Mouse (Mus musculus) kidney, embryonic 16.5 days (tissue): ENCODE results near the gene Rgs21. TPM values are rescaled to one million over a fixed set of nuclear protein-coding genes. Genes with fewer than 3 reads are reported as not detected.

ENCODE experiments used
- ATAC-seq: fragments of 200-750 bp; cut with Nextera tagmentation; 2 replicates; pipeline ENCODE4 v1.8.0; 2017; ENCODE audit warnings: moderate TSS enrichment; ENCODE audit not compliant: low FRiP score, low TSS enrichment
- H3K27ac ChIP-seq: fragments of 300-500 bp; sonication (generic); 2 replicates; pipeline ENCODE4 v1.5.1; 2014; ENCODE audit warnings: low read length
- H3K27me3 ChIP-seq: fragments of 300-500 bp; sonication (generic); 2 replicates; pipeline ENCODE4 v1.6.1; 2014; ENCODE audit warnings: low read length, control low read depth, mixed read lengths; ENCODE audit not compliant: insufficient read depth
- H3K36me3 ChIP-seq: fragments of 300-500 bp; sonication (generic); 2 replicates; pipeline ENCODE4 v1.6.1; 2014; ENCODE audit warnings: low read length, control low read depth, mixed read lengths; ENCODE audit not compliant: insufficient read depth
- H3K4me1 ChIP-seq: fragments of 300-500 bp; sonication (generic); 2 replicates; pipeline ENCODE4 v1.6.1; 2014; ENCODE audit warnings: low read length, control low read depth, mixed read lengths; ENCODE audit not compliant: insufficient read depth
- H3K4me2 ChIP-seq: fragments of 300-500 bp; sonication (generic); replicated peaks from 2 replicates; pipeline ENCODE4 v1.6.1; 2014; ENCODE audit warnings: low read depth, low read length
- H3K4me3 ChIP-seq: fragments of 300-500 bp; sonication (generic); 2 replicates; pipeline ENCODE4 v1.5.1; 2014; ENCODE audit warnings: mild to moderate bottlenecking, low read length
- H3K9ac ChIP-seq: fragments of 300-500 bp; sonication (generic); replicated peaks from 2 replicates; pipeline ENCODE4 v1.6.1; 2014; ENCODE audit warnings: low read length
- H3K9me3 ChIP-seq: fragments of 300-500 bp; sonication (generic); 2 replicates; pipeline ENCODE4 v1.6.1; 2016; ENCODE audit warnings: low read length, control low read depth
- WGBS: fragments of 180-500 bp; shearing (Covaris S2); extraction: QIAGEN DNeasy Blood & Tissue Kit; methylation state at CpG from one replicate; pipeline ENCODE4 v1.1.7; 2014; 5-methylcytosine and 5-hydroxymethylcytosine counted together
- polyA plus RNA-seq: library from polyadenylated mRNA; unstranded; fragments of >200 nt; fragmentation: Nextera tagmentation; extraction: Ambion mirVana; gene quantifications from 2 replicates; pipeline ENCODE4 v1.2.1, GENCODE M21; 2015

The Rgs21 gene
- polyA plus RNA-seq, result not detected in 2 replicates

DNA sequence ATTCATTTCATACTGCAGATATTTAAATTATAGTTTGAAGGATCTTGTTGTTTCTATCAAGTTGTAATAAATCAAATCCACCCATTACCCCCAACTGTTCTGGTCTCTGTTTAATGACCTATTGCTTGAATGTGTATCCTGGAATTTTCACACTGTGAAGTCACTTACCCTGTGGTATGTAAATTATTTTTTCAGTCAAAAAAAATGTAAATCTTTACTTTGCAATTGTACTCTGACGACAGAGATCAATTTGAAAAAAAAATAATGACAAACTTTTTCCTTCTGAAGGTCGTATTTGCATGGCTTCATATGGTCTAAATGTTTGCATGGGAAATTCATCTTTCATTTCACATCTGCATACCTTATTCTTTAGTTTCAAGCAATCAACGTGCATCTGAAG is at the start of gene Rgs21:
Gene Rgs21, minus strand, starts transcription at position 101 of the 400 bp plus-strand sequence.
- Histone ChIP-seq H3K27me3 (no peaks in the 10 kb centered on the region), H3K4me3 (no peak within 1 kb of the TSS), H3K4me1 (no peaks in the 10 kb centered on the region), H3K27ac (no peak within 1 kb of the TSS), H3K36me3 (no peaks in the 10 kb centered on the region), H3K4me2 (no peak within 1 kb of the TSS), H3K9ac (no peak within 1 kb of the TSS), H3K9me3 (no peaks in the 10 kb centered on the region)
- ATAC-seq, result no peak
- WGBS, result 67% methylated on average over 3 of the region's 3 CpGs

DNA sequence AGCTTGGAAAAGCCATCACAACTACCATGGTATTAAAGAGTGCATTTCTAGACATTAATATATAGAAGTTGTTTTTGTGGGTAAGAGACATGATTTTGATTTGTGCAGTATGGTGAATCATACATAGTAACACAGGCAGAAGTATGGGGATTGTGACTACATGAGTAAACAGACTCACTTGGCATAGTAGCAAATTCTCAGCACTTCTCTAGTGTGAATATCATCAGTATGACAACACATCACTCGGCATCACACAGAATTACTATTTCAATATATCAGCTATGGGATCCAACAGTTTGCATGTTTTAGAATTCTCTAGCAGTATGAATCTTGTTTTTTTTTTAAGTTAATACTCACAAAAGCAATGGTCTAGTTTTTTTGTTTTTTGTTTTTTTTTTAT is 36.6 kb upstream of the Rgs21 start:
- Histone ChIP-seq H3K4me3 (no peak overlapping the region), H3K9me3 (no peaks in the 10 kb centered on the region), H3K27ac (no peak overlapping the region), H3K4me2 (no peak overlapping the region), H3K27me3 (no peaks in the 10 kb centered on the region), H3K9ac (no peak overlapping the region), H3K36me3 (no peaks in the 10 kb centered on the region), H3K4me1 (no peaks in the 10 kb centered on the region)
- no peak for ATAC-seq
- 92% methylated on average over 1 of the region's 1 CpGs for WGBS

DNA sequence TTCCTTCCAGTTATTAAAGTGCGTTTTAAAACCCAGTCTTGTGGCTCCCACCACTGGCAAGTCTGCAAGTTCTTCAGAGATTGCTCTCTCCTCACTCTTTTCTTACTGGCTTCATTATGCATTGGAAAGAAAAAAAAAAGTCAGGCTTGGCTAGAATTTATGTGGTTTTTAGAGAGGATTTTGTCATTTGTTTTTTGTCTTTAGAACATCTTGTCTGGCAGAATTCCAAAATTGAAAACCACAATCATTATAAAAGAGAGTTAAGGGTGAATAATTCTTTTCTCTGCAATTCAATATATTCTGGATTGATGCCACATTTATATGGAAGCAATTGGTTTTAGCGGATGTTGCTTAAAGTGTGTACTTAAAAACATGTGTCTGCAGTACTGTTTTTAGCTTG is 35.5 kb upstream of the Rgs21 start:
- Histone ChIP-seq H3K36me3 (no peaks in the 10 kb centered on the region), H3K4me2 (no peak overlapping the region), H3K9ac (no peak overlapping the region), H3K9me3 (no peaks in the 10 kb centered on the region), H3K27ac (no peak overlapping the region), H3K27me3 (no peaks in the 10 kb centered on the region), H3K4me3 (no peak overlapping the region), H3K4me1 (no peaks in the 10 kb centered on the region)
- ATAC-seq, result no peak
- 79% methylated on average over 2 of the region's 2 CpGs for WGBS

DNA sequence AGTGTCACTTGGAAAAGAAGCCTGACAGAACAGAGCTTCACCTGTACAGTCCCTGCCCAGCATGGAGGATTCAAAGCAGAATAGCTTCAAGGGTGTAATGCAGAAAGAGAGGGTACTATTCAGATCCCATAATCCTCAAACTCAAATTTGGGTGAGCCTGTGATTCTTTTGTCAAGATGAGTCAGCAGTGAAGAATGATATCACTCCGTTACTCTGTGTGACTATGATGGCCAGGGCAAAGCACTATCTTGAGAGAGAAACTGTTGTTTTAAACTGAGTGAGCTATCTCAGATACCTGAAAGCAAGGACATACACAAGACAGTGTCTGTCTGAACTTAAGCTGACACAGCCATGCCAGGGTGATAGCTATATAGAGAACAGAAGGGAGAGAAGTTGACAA is 11.9 kb upstream of the Rgs21 start:
- H3K4me3 ChIP-seq, result no peak overlapping the region
- H3K4me2 ChIP-seq, result no peak overlapping the region
- WGBS, result 87% methylated on average over 1 of the region's 1 CpGs
- no peak for ATAC-seq
- no peak overlapping the region for H3K9ac ChIP-seq
- H3K36me3 ChIP-seq, result no peaks in the 10 kb centered on the region
- H3K9me3 ChIP-seq, result no peaks in the 10 kb centered on the region
- H3K27me3 ChIP-seq, result no peaks in the 10 kb centered on the region
- H3K4me1 ChIP-seq, result no peaks in the 10 kb centered on the region
- H3K27ac ChIP-seq, result no peak overlapping the region

DNA sequence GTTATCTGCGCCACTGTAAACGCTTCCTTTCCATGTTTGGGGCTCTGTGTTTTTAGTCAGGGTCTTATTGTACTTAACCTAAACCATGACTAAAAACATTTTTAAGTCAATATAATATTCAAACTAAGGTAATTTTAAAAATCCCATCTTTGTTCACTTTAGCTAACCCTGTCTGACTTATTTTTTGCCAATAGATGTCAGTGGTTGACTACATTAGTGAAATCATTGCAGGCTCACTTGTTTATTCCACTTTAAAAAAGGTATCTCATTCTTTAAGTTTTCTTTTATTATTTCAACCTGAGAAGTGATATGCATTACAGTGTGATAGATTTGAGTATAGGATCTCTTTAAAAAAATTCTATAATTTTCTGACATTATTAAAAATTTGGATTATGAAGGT is 5.5 kb upstream of the Rgs21 start:
- Histone ChIP-seq H3K4me1 (no peaks in the 10 kb centered on the region), H3K4me2 (no peak overlapping the region), H3K27ac (no peak overlapping the region), H3K27me3 (no peaks in the 10 kb centered on the region), H3K9ac (no peak overlapping the region), H3K9me3 (no peaks in the 10 kb centered on the region), H3K4me3 (no peak overlapping the region), H3K36me3 (no peaks in the 10 kb centered on the region)
- ATAC-seq, result no peak
- 88% methylated on average over 2 of the region's 2 CpGs for WGBS

DNA sequence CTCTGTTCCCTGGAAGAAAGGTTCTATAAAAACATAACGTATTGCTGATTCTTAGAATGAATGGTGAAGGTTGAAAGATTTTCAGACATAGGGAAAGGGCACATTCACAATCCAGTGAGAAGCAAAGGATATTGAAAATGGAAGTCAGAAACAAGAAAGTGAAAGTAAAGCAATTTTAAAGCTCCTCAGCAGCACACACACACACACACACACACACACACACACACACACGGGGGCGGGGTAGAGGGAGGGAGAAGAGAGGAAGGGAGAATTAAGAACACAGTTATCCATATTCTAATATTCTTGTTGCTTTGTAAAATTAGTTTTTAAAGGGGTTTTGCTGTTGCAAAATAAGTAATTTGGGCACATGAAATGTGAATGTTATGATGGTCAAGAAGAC is 2.4 kb upstream of the Rgs21 start:
- no peaks in the 10 kb centered on the region for H3K9me3 ChIP-seq

DNA sequence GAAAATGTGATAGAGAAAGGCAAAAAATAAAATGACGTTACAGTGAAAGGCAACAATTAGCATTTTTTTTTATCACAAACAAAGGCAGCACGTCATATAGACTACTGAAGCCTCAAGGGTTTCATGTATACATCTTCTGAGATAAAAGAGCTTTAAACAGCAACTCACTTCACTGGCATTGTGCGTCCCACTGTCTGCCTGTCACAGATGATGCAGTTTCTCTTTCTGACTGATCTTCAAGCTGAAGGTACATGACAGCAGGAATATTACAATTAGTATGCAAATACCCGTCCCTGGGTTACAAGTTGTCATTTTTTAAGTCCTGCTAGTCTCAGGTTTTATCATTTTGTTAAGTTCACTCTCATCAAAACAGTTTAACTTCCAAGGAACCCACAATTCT is 22.3 kb downstream of the Rgs21 start:
- H3K4me1 ChIP-seq, result no peaks in the 10 kb centered on the region
- H3K36me3 ChIP-seq, result no peaks in the 10 kb centered on the region
- no peaks in the 10 kb centered on the region for H3K27me3 ChIP-seq
- no peaks in the 10 kb centered on the region for H3K9me3 ChIP-seq
- no peak overlapping the region for H3K4me2 ChIP-seq
- WGBS, result 85% methylated on average over 4 of the region's 4 CpGs
- H3K4me3 ChIP-seq, result no peak overlapping the region
- H3K27ac ChIP-seq, result no peak overlapping the region
- ATAC-seq, result no peak
- H3K9ac ChIP-seq, result no peak overlapping the region

More for the DNA sequence above, 2.4 kb upstream of the Rgs21 start:
- Histone ChIP-seq H3K4me1 (no peaks in the 10 kb centered on the region), H3K9ac (no peak overlapping the region), H3K4me2 (no peak overlapping the region), H3K36me3 (no peaks in the 10 kb centered on the region), H3K27ac (no peak overlapping the region), H3K27me3 (no peaks in the 10 kb centered on the region), H3K4me3 (no peak overlapping the region)
- no peak for ATAC-seq
- 84% methylated on average over 3 of the region's 3 CpGs for WGBS

DNA sequence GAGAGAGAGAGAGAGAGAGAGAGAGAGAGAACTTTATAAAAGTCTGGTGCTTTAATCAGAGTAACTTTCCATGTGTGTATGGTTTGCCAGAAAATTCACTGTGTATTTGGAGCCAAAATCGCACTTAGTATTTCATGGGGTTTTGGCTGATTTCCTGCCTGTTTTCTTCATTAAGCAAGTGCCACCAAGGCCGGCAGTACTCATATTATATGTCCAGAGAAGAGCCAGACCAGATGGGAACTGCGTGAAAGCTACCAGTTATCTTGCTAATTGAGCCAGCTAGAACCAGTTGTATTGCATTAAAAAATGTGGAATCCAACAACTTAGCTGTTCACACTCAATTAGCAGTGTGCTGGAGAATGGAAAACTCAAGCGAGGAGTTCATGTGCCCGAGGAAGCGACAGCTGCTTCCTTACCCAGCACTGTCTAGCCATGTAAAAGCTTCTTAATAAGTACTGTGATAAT is 22.9 kb downstream of the Rgs21 start:
- ATAC-seq, result no peak
- H3K27me3 ChIP-seq, result no peaks in the 10 kb centered on the region
- WGBS, result 81% methylated on average over 6 of the region's 6 CpGs
- no peak overlapping the region for H3K4me2 ChIP-seq
- H3K36me3 ChIP-seq, result no peaks in the 10 kb centered on the region
- H3K9me3 ChIP-seq, result no peaks in the 10 kb centered on the region
- H3K4me1 ChIP-seq, result no peaks in the 10 kb centered on the region
- no peak overlapping the region for H3K27ac ChIP-seq
- no peak overlapping the region for H3K9ac ChIP-seq
- no peak overlapping the region for H3K4me3 ChIP-seq

DNA sequence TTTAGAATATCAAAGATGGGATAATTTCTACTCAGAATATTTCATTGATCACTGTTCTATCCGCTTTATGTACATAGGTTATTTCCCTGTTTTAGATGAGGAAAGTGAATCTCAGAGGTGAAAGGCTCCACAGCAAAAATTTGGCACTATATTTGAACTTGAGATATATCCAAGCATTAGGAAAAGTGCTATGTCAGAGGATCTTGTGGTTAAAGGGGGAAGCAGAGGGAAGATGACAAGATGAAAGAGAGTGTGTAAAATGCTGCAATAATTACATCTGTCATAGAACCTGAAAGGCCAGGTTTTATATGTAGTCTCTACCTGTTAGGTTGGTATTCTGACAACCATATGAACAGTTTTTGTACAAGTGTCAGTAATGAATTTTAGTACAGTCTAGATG is 35.7 kb downstream of the Rgs21 start:
- Histone ChIP-seq H3K27me3 (no peaks in the 10 kb centered on the region), H3K4me2 (no peak overlapping the region), H3K9ac (no peak overlapping the region), H3K9me3 (no peaks in the 10 kb centered on the region), H3K4me1 (no peaks in the 10 kb centered on the region), H3K27ac (no peak overlapping the region), H3K4me3 (no peak overlapping the region), H3K36me3 (no peaks in the 10 kb centered on the region)
- no peak for ATAC-seq
- 87% methylated on average over 1 of the region's 1 CpGs for WGBS

DNA sequence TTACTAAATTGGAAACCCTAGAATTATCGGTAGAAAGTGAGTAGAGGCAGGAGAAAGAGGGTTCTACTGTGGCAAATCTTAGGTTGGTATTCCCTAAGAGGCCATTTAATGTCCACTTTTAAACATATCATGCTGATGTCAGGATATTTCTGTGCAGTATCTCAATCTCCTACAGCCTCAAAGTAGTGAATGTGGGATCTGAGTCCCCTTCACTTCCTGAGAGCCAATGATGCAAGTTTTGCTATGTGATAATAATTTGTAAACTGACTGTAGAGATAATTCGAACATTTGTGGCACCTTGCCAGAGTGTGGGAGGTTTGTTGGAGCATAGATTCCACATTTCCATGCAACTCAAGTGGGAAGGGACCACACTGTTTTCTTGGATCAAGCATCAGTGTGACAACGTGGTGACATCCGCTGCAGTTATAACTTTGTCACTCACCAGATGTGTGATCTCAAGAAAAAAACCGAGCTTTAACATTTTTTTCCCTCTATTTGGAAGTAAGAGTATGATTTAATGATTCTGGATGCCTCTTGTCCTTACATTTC is 49.5 kb downstream of the Rgs21 start:
- Histone ChIP-seq H3K4me2 (no peak overlapping the region), H3K9me3 (no peaks in the 10 kb centered on the region), H3K27ac (no peak overlapping the region), H3K4me3 (no peak overlapping the region), H3K9ac (no peak overlapping the region), H3K4me1 (no peaks in the 10 kb centered on the region), H3K27me3 (no peaks in the 10 kb centered on the region), H3K36me3 (no peaks in the 10 kb centered on the region)
- 62% methylated on average over 5 of the region's 5 CpGs for WGBS
- no peak for ATAC-seq
